Comparison of ENCODE assay signal across 29 mouse cellular contexts in genomic region chr13:116974081-116974860, GRCm38 (mm10). TPM values are rescaled to one million over a fixed set of nuclear protein-coding genes. Genes with fewer than 3 reads are reported as not detected.
DNase-seq lines count a peak whose midpoint lies in the region; ATAC-seq and TF ChIP-seq lines count a peak whose summit lies in the region.
"Had no signal": no experiment of that assay in that cellular context is flagged by ENCODE, and none has a peak within 500 bp of the region (broad histone marks: within the 10 kb centered on the region; RNA-seq: fewer than 3 reads in every experiment).

No protein-coding gene starts in this region.

- 82% methylated on average over 7 of the region's 7 CpGs for WGBS in hindbrain, embryonic 14.5 days
- WGBS in hindbrain, embryonic 10.5 days = 88% methylated on average over 7 of the region's 7 CpGs
- 81% methylated on average over 7 of the region's 7 CpGs for WGBS in neural tube, embryonic 13.5 days
- WGBS in limb, embryonic 14.5 days = 56% methylated on average over 7 of the region's 7 CpGs

- peak overlapping the region; percentile 43 for H3K27ac ChIP-seq in hindbrain, embryonic 14.5 days
- no peak overlapping the region for H3K27ac ChIP-seq in hindbrain, embryonic 10.5 days
- H3K27ac ChIP-seq in neural tube, embryonic 13.5 days (replicated peaks) = peak overlapping the region; percentile 28; the same call in 1 of the 2 replicates
- 0 out of 2 replicates have a peak overlapping the region, but pooled peaks have one; percentile 52 for H3K27ac ChIP-seq in limb, embryonic 14.5 days (replicated peaks; ENCODE audit: low read depth, low read length)
- H3K27ac ChIP-seq: forebrain, embryonic 10.5 days; forebrain, embryonic 15.5 days; limb, embryonic 12.5 days; liver, embryonic 13.5 days; macrophage; midbrain, embryonic 13.5 days; stomach, postnatal 0 days had no signal

- TF ChIP-seq POLR2A in limb, embryonic 14.5 days (IDR thresholded peaks at IDR 0.05; ENCODE audit: borderline replicate concordance, extremely low read depth, insufficient read depth, insufficient read length) = no peak

- H3K9me3 ChIP-seq in hindbrain, embryonic 14.5 days (ENCODE audit: control insufficient read depth, low read length) = no peaks in the 10 kb centered on the region
- H3K9me3 ChIP-seq in hindbrain, embryonic 10.5 days = no peaks in the 10 kb centered on the region
- H3K9me3 ChIP-seq in neural tube, embryonic 13.5 days = no peaks in the 10 kb centered on the region
- no peaks in the 10 kb centered on the region for H3K9me3 ChIP-seq in limb, embryonic 14.5 days (ENCODE audit: control insufficient read depth, low read length)
- H3K9me3 ChIP-seq: forebrain, embryonic 10.5 days; forebrain, embryonic 15.5 days; limb, embryonic 12.5 days; liver, embryonic 13.5 days; midbrain, embryonic 13.5 days had no signal

- H3K4me3 ChIP-seq in hindbrain, embryonic 14.5 days (replicated peaks; ENCODE audit: low read length) = no peak overlapping the region
- no peak overlapping the region for H3K4me3 ChIP-seq in hindbrain, embryonic 10.5 days
- H3K4me3 ChIP-seq in neural tube, embryonic 13.5 days = no peak overlapping the region
- no peak overlapping the region for H3K4me3 ChIP-seq in limb, embryonic 14.5 days (replicated peaks; ENCODE audit: low read length)
- H3K4me3 ChIP-seq: forebrain, embryonic 10.5 days; forebrain, embryonic 15.5 days; limb, embryonic 12.5 days; liver, embryonic 13.5 days; midbrain, embryonic 13.5 days had no signal

- no peaks in the 10 kb centered on the region for H3K27me3 ChIP-seq in hindbrain, embryonic 14.5 days (ENCODE audit: control insufficient read depth, insufficient read depth, low read length)
- no peaks in the 10 kb centered on the region for H3K27me3 ChIP-seq in hindbrain, embryonic 10.5 days (ENCODE audit: insufficient read depth, poor library complexity, severe bottlenecking)
- no peaks in the 10 kb centered on the region for H3K27me3 ChIP-seq in neural tube, embryonic 13.5 days
- no peaks in the 10 kb centered on the region for H3K27me3 ChIP-seq in limb, embryonic 14.5 days (ENCODE audit: control insufficient read depth, insufficient read depth, low read length)
- H3K27me3 ChIP-seq: forebrain, embryonic 15.5 days; limb, embryonic 12.5 days; liver, embryonic 13.5 days; midbrain, embryonic 13.5 days had no signal

- no peak for ATAC-seq in hindbrain, embryonic 14.5 days (ENCODE audit: low FRiP score)
- no peak for ATAC-seq in neural tube, embryonic 13.5 days (ENCODE audit: low read depth)
- ATAC-seq in limb, embryonic 14.5 days (ENCODE audit: low FRiP score, low read depth) = peak; percentile 45; the same call in 1 of the 2 replicates
- ATAC-seq: forebrain, embryonic 15.5 days; intestine, embryonic 16.5 days; midbrain, embryonic 13.5 days had no signal

- H3K9ac ChIP-seq in hindbrain, embryonic 14.5 days = no peak overlapping the region
- no peak overlapping the region for H3K9ac ChIP-seq in neural tube, embryonic 13.5 days
- no peak overlapping the region for H3K9ac ChIP-seq in limb, embryonic 14.5 days (ENCODE audit: low read depth, low read length, severe bottlenecking)
- H3K9ac ChIP-seq: forebrain, embryonic 15.5 days; limb, embryonic 12.5 days; liver, embryonic 13.5 days; midbrain, embryonic 13.5 days had no signal

- DNase-seq in hindbrain, embryonic 14.5 days (ENCODE audit: low spot score) = no peak
- no peak for DNase-seq in hindbrain, embryonic 10.5 days (ENCODE audit: low spot score)
- DNase-seq in neural tube, embryonic 10.5 days (ENCODE audit: extremely low spot score, low spot score) = no peak
- no peak for DNase-seq in limb, embryonic 14.5 days (ENCODE audit: low spot score)
- DNase-seq in retina, postnatal 7 days (ENCODE audit: low read depth, low spot score) = peak; percentile 19
- no peak for DNase-seq in urinary bladder, postnatal 36 days (ENCODE audit: low spot score in 2 of 2)
- DNase-seq: adrenal gland, postnatal 25 days; B cell, adult 2 months; cerebellum, adult 11-12 months; cerebellum, adult 9-11 months; gastrocnemius, postnatal 36 days; heart, postnatal 14 days; kidney, adult 9 months; kidney, postnatal 10 days; layer of hippocampus, postnatal 36 days; liver, embryonic 13.5 days; lung, adult 2 months; lung, postnatal 10 days; right cerebral cortex, adult 18-20 months; thymus, adult 18-20 months; thymus, postnatal 36 days had no signal

- H3K36me3 ChIP-seq in hindbrain, embryonic 14.5 days (replicated peaks; ENCODE audit: control insufficient read depth, insufficient read depth) = no peaks in the 10 kb centered on the region
- no peaks in the 10 kb centered on the region for H3K36me3 ChIP-seq in hindbrain, embryonic 10.5 days
- no peaks in the 10 kb centered on the region for H3K36me3 ChIP-seq in neural tube, embryonic 13.5 days
- no peaks in the 10 kb centered on the region for H3K36me3 ChIP-seq in limb, embryonic 14.5 days (ENCODE audit: control insufficient read depth, insufficient read depth, low read length)
- H3K36me3 ChIP-seq: forebrain, embryonic 10.5 days; forebrain, embryonic 15.5 days; limb, embryonic 12.5 days; liver, embryonic 13.5 days; midbrain, embryonic 13.5 days had no signal

- H3K4me1 ChIP-seq in hindbrain, embryonic 14.5 days (replicated peaks; ENCODE audit: control insufficient read depth, insufficient read depth, low read length) = peaks cover 14% of the 10 kb centered on the region
- no peaks in the 10 kb centered on the region for H3K4me1 ChIP-seq in hindbrain, embryonic 10.5 days (replicated peaks)
- peaks cover 38% of the 10 kb centered on the region for H3K4me1 ChIP-seq in neural tube, embryonic 13.5 days (replicated peaks)
- H3K4me1 ChIP-seq in limb, embryonic 14.5 days (ENCODE audit: control insufficient read depth, insufficient read depth, low read length) = peaks cover 6% of the 10 kb centered on the region; the same call in 1 of the 2 replicates
- H3K4me1 ChIP-seq: liver, embryonic 13.5 days; midbrain, embryonic 13.5 days had no signal

- H3K4me2 ChIP-seq in hindbrain, embryonic 14.5 days (replicated peaks) = no peak overlapping the region
- no peak overlapping the region for H3K4me2 ChIP-seq in neural tube, embryonic 13.5 days
- no peak overlapping the region for H3K4me2 ChIP-seq in limb, embryonic 14.5 days (replicated peaks; ENCODE audit: low read depth, low read length, severe bottlenecking)
- H3K4me2 ChIP-seq: forebrain, embryonic 15.5 days; limb, embryonic 12.5 days; liver, embryonic 13.5 days; midbrain, embryonic 13.5 days had no signal

RNA-seq across cellular contexts. Expression of gene Parp8, which starts 51.1 kb away (rescaled TPM):
- 42.3 and 44.0 TPM in 2 replicates for polyA plus RNA-seq in hindbrain, embryonic 14.5 days (2014; fragmentation: Nextera tagmentation; extraction: Ambion mirVana)
- polyA plus RNA-seq in hindbrain, embryonic 10.5 days (2016; fragmentation: Nextera tagmentation; extraction: Ambion mirVana) = 10.7 and 13.7 TPM in 2 replicates
- polyA plus RNA-seq in neural tube, embryonic 13.5 days (2015; fragmentation: Nextera tagmentation; extraction: Ambion mirVana) = 24.3 and 27.6 TPM in 2 replicates
- 37.7 and 37.8 TPM in 2 replicates for polyA plus RNA-seq in limb, embryonic 14.5 days (2012; rRNA removed)
- 20.0 and 21.7 TPM in 2 replicates for polyA plus RNA-seq in limb, embryonic 14.5 days (2014; fragmentation: Nextera tagmentation; extraction: Ambion mirVana)
